Mouse (Mus musculus) limb, embryonic 13.5 days (tissue): ENCODE results near the gene Itpk1. TPM values are rescaled to one million over a fixed set of nuclear protein-coding genes. Genes with fewer than 3 reads are reported as not detected.

ENCODE experiments used
- ATAC-seq: fragments of 200-750 bp; cut with Nextera tagmentation; 2 replicates; pipeline ENCODE4 v1.8.0; 2017; ENCODE audit warnings: low read depth, moderate number of reproducible peaks, moderate TSS enrichment; ENCODE audit not compliant: low FRiP score
- H3K27ac ChIP-seq: fragments of 300-500 bp; sonication (generic); 2 replicates; pipeline ENCODE4 v1.5.1; 2015; ENCODE audit warnings: inconsistent platforms, mild to moderate bottlenecking, moderate library complexity
- H3K27me3 ChIP-seq: fragments of 300-500 bp; sonication (generic); 2 replicates; pipeline ENCODE4 v1.6.1; 2015; ENCODE audit warnings: mild to moderate bottlenecking, inconsistent platforms
- H3K36me3 ChIP-seq: fragments of 300-500 bp; sonication (generic); 2 replicates; pipeline ENCODE4 v1.6.1; 2015; ENCODE audit warnings: inconsistent platforms, mild to moderate bottlenecking, moderate library complexity
- H3K4me1 ChIP-seq: fragments of 300-500 bp; sonication (generic); 2 replicates; pipeline ENCODE4 v1.6.1; 2015; ENCODE audit warnings: inconsistent platforms
- H3K4me2 ChIP-seq: fragments of 300-500 bp; sonication (generic); replicated peaks from 2 replicates; pipeline ENCODE4 v1.6.1; 2015; ENCODE audit warnings: inconsistent platforms, mild to moderate bottlenecking, moderate library complexity
- H3K4me3 ChIP-seq: fragments of 300-500 bp; sonication (generic); 2 replicates; pipeline ENCODE4 v1.5.1; 2015; ENCODE audit warnings: moderate library complexity, mild to moderate bottlenecking, inconsistent platforms
- H3K9ac ChIP-seq: fragments of 300-500 bp; sonication (generic); 2 replicates; pipeline ENCODE4 v1.6.1; 2015; ENCODE audit warnings: mild to moderate bottlenecking, inconsistent platforms
- H3K9me3 ChIP-seq: fragments of 300-500 bp; sonication (generic); 2 replicates; pipeline ENCODE4 v1.6.1; 2016; ENCODE audit warnings: inconsistent platforms
- WGBS: fragments of 180-500 bp; shearing (Covaris S2); methylation state at CpG from one replicate; pipeline ENCODE4 v1.1.7; 2015; 5-methylcytosine and 5-hydroxymethylcytosine counted together
- polyA plus RNA-seq: library from polyadenylated mRNA; unstranded; fragments of >200 nt; fragmentation: Nextera tagmentation; extraction: Ambion mirVana; gene quantifications from 2 replicates; pipeline ENCODE4 v1.2.1, GENCODE M21; 2015

Gene Itpk1
- polyA plus RNA-seq, 1 experiment from 2014 or later, result 9.3 TPM

DNA sequence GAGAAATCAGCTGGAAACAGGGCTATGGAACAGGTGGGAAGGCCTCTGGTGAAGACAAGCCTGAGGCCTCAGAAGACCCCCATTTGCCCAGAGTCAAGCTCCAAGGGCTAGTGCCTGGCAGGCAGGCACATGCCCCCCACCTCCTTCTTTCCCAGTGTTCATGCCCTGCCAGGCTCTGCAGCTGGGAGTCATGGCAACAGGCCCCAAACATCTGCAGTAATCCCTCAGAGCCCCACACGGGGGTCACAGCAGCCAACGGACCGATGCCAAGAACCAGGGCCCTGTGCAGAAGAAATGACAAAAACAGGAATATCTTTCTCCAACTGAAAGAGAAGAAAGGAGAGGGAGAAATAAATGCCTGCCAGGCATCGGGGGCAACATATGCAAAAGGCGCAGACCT lies 20.8 kb downstream of the Itpk1 start:
- 69% methylated on average over 5 of the region's 5 CpGs for WGBS
- peaks cover 22% of the 10 kb centered on the region for H3K4me1 ChIP-seq
- no peaks in the 10 kb centered on the region for H3K27me3 ChIP-seq
- no peak overlapping the region for H3K4me2 ChIP-seq
- no peak overlapping the region for H3K27ac ChIP-seq
- H3K36me3 ChIP-seq, result no peaks in the 10 kb centered on the region
- H3K9ac ChIP-seq, result no peak overlapping the region
- H3K9me3 ChIP-seq, result no peaks in the 10 kb centered on the region
- H3K4me3 ChIP-seq, result no peak overlapping the region
- no peak for ATAC-seq

GRCm38 (mm10) chr12:102683438-102683837 lies 21.3 kb downstream of the Itpk1 start:
- no peaks in the 10 kb centered on the region for H3K27me3 ChIP-seq
- no peak overlapping the region for H3K27ac ChIP-seq
- H3K9me3 ChIP-seq, result no peaks in the 10 kb centered on the region
- no peaks in the 10 kb centered on the region for H3K36me3 ChIP-seq
- H3K4me3 ChIP-seq, result no peak overlapping the region
- peaks cover 25% of the 10 kb centered on the region for H3K4me1 ChIP-seq
- WGBS, result 89% methylated on average over 6 of the region's 6 CpGs
- no peak overlapping the region for H3K4me2 ChIP-seq
- ATAC-seq, result no peak
- H3K9ac ChIP-seq, result no peak overlapping the region; the same call in 1 of the 2 replicates

- Histone ChIP-seq H3K36me3 (no peaks in the 10 kb centered on the region), H3K4me3 (no peak overlapping the region), H3K4me2 (no peak overlapping the region), H3K9ac (no peak overlapping the region), H3K4me1 (peaks cover 25% of the 10 kb centered on the region), H3K27ac (no peak overlapping the region), H3K9me3 (no peaks in the 10 kb centered on the region), H3K27me3 (no peaks in the 10 kb centered on the region)
- ATAC-seq, result no peak
- 73% methylated on average over 7 of the region's 7 CpGs for WGBS
Measured at GRCm38 (mm10) chr12:102682722-102683299, 21.9 kb downstream of the Itpk1 start.

DNA sequence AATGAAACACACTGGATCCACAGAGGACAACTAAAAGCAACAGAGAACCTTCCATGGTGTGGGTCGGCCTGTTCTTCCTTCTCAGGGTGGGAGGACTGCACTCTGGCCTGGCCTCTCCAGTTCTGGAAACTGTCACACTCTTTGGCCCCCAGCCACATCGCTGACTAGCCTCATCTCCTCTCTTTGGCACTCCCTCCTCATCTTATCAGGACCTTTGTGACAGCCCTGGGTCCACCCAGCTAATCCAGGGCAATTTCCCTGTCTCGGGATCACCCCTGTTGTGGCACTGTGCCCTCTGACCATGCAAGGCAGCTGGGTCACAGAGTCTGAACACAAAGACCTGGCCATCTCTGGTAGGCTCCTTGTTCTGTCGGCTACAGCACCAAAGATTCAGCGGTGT lies 22.6 kb downstream of the Itpk1 start:
- H3K4me1 ChIP-seq, result peaks cover 25% of the 10 kb centered on the region

GRCm38 (mm10) chr12:102681590-102681989 lies 23.1 kb downstream of the Itpk1 start:
- no peak overlapping the region for H3K9ac ChIP-seq
- ATAC-seq, result no peak
- WGBS, result 71% methylated on average over 7 of the region's 7 CpGs
- no peak overlapping the region for H3K27ac ChIP-seq
- H3K27me3 ChIP-seq, result no peaks in the 10 kb centered on the region
- peaks cover 25% of the 10 kb centered on the region for H3K4me1 ChIP-seq
- H3K4me2 ChIP-seq, result no peak overlapping the region
- no peaks in the 10 kb centered on the region for H3K9me3 ChIP-seq
- no peak overlapping the region for H3K4me3 ChIP-seq
- H3K36me3 ChIP-seq, result no peaks in the 10 kb centered on the region

More for the DNA sequence above, 22.6 kb downstream of the Itpk1 start:
- Histone ChIP-seq H3K4me2 (no peak overlapping the region), H3K27me3 (no peaks in the 10 kb centered on the region), H3K9ac (no peak overlapping the region), H3K4me3 (no peak overlapping the region), H3K36me3 (no peaks in the 10 kb centered on the region), H3K27ac (no peak overlapping the region), H3K9me3 (no peaks in the 10 kb centered on the region)
- ATAC-seq, result no peak
- 90% methylated on average over 5 of the region's 5 CpGs for WGBS

- Histone ChIP-seq H3K27ac (no peak overlapping the region), H3K27me3 (no peaks in the 10 kb centered on the region), H3K36me3 (no peaks in the 10 kb centered on the region; the same call in 1 of the 2 replicates), H3K4me3 (no peak overlapping the region), H3K9ac (no peak overlapping the region), H3K9me3 (no peaks in the 10 kb centered on the region), H3K4me1 (0 out of 2 replicates have a peak, but pooled peaks cover 5% of the 10 kb centered on the region), H3K4me2 (no peak overlapping the region)
- WGBS, result 72% methylated on average over 6 of the region's 6 CpGs
- ATAC-seq, result no peak
Measured at GRCm38 (mm10) chr12:102678820-102679219, 25.9 kb downstream of the Itpk1 start.

- WGBS, result 76% methylated on average over 3 of the region's 3 CpGs
- H3K4me1 ChIP-seq, result peaks cover 6% of the 10 kb centered on the region
- H3K4me2 ChIP-seq, result no peak overlapping the region
- H3K9ac ChIP-seq, result no peak overlapping the region
- no peaks in the 10 kb centered on the region for H3K27me3 ChIP-seq
- H3K4me3 ChIP-seq, result no peak overlapping the region
- peaks cover 5% of the 10 kb centered on the region; the same call in 1 of the 2 replicates for H3K36me3 ChIP-seq
- H3K27ac ChIP-seq, result no peak overlapping the region
- no peak for ATAC-seq
- H3K9me3 ChIP-seq, result no peaks in the 10 kb centered on the region
Measured at GRCm38 (mm10) chr12:102677089-102677488, 27.6 kb downstream of the Itpk1 start.

GRCm38 (mm10) chr12:102674556-102674955 lies 30.2 kb downstream of the Itpk1 start:
- WGBS, result 82% methylated on average over 10 of the region's 10 CpGs
- Histone ChIP-seq H3K9me3 (no peaks in the 10 kb centered on the region), H3K27ac (no peak overlapping the region), H3K4me2 (no peak overlapping the region), H3K4me1 (peaks cover 21% of the 10 kb centered on the region), H3K27me3 (no peaks in the 10 kb centered on the region), H3K36me3 (peaks cover 5% of the 10 kb centered on the region; the same call in 1 of the 2 replicates), H3K9ac (no peak overlapping the region), H3K4me3 (no peak overlapping the region)
- no peak for ATAC-seq

GRCm38 (mm10) chr12:102674123-102674522 lies 30.6 kb downstream of the Itpk1 start:
- Histone ChIP-seq H3K9ac (no peak overlapping the region), H3K27ac (no peak overlapping the region), H3K4me2 (no peak overlapping the region), H3K36me3 (peaks cover 5% of the 10 kb centered on the region; the same call in 1 of the 2 replicates), H3K27me3 (no peaks in the 10 kb centered on the region), H3K9me3 (no peaks in the 10 kb centered on the region), H3K4me3 (no peak overlapping the region), H3K4me1 (peaks cover 21% of the 10 kb centered on the region)
- 93% methylated on average over 13 of the region's 13 CpGs for WGBS
- ATAC-seq, result no peak

- WGBS, result 82% methylated on average over 20 of the region's 20 CpGs
- peaks cover 18% of the 10 kb centered on the region for H3K4me1 ChIP-seq
- no peaks in the 10 kb centered on the region for H3K27me3 ChIP-seq
- no peak overlapping the region for H3K4me2 ChIP-seq
- ATAC-seq, result no peak
- no peaks in the 10 kb centered on the region for H3K9me3 ChIP-seq
- no peak overlapping the region for H3K9ac ChIP-seq
- peaks cover 5% of the 10 kb centered on the region; the same call in 1 of the 2 replicates for H3K36me3 ChIP-seq
- no peak overlapping the region for H3K27ac ChIP-seq
- no peak overlapping the region for H3K4me3 ChIP-seq
Measured at GRCm38 (mm10) chr12:102672857-102673839, 31.6 kb downstream of the Itpk1 start.

GRCm38 (mm10) chr12:102672176-102672575 lies 32.6 kb downstream of the Itpk1 start:
- no peak for ATAC-seq
- no peaks in the 10 kb centered on the region for H3K27me3 ChIP-seq
- H3K4me2 ChIP-seq, result no peak overlapping the region
- no peak overlapping the region for H3K9ac ChIP-seq
- no peaks in the 10 kb centered on the region for H3K9me3 ChIP-seq
- H3K27ac ChIP-seq, result no peak overlapping the region
- peaks cover 5% of the 10 kb centered on the region; the same call in 1 of the 2 replicates for H3K36me3 ChIP-seq
- H3K4me3 ChIP-seq, result no peak overlapping the region
- peaks cover 18% of the 10 kb centered on the region for H3K4me1 ChIP-seq
- WGBS, result 59% methylated on average over 8 of the region's 8 CpGs

DNA sequence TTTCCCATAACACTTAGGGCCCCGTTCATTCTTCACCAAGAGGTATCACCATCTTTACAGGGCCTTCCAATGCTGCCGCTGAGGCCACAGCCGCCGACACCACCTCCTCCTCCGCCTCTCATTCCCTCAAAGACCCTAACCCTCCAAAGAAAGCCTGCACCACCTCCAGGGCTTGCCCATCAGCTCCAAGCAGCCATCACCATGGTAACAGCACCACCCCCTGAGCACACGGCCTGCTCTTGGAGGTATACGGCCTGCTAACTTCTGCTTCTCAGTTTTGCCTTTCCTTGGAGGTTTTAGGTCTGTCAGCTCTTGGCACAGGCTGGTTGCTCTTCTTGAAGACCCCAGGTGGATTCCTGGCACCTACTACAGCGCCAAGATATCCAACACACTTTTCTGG lies 33.9 kb downstream of the Itpk1 start:
- H3K36me3 ChIP-seq, result peaks cover 5% of the 10 kb centered on the region; the same call in 1 of the 2 replicates
- 61% methylated on average over 8 of the region's 8 CpGs for WGBS
- no peak for ATAC-seq

More for the DNA sequence above, 33.9 kb downstream of the Itpk1 start:
- Histone ChIP-seq H3K27me3 (no peaks in the 10 kb centered on the region), H3K9me3 (no peaks in the 10 kb centered on the region), H3K9ac (no peak overlapping the region), H3K27ac (no peak overlapping the region), H3K4me1 (peaks cover 18% of the 10 kb centered on the region), H3K4me3 (no peak overlapping the region), H3K4me2 (no peak overlapping the region)
